Mouse (Mus musculus) neural tube, embryonic 15.5 days (tissue): ENCODE measurements around the gene Auts2. TPM values are rescaled to one million over a fixed set of nuclear protein-coding genes. Genes with fewer than 3 reads are reported as not detected.
A peak's percentile ranks its signal among the peaks of the same experiment; 100 is the strongest.

Experiments used
- ATAC-seq: fragments of 200-750 bp; cut with Nextera tagmentation; 2 replicates; pipeline ENCODE4 v1.8.0; 2017; ENCODE audit warnings: mild to moderate bottlenecking, moderate TSS enrichment, moderate library complexity; ENCODE audit not compliant: low FRiP score
- H3K27ac ChIP-seq: fragments of 300-500 bp; sonication (generic); replicated peaks from 2 replicates; pipeline ENCODE4 v1.5.1; 2015; ENCODE audit warnings: mild to moderate bottlenecking, inconsistent platforms
- H3K27me3 ChIP-seq: fragments of 300-500 bp; sonication (generic); replicated peaks from 2 replicates; pipeline ENCODE4 v1.6.1; 2015; ENCODE audit warnings: inconsistent platforms
- H3K36me3 ChIP-seq: fragments of 300-500 bp; sonication (generic); 2 replicates; pipeline ENCODE4 v1.6.1; 2015; ENCODE audit warnings: inconsistent platforms
- H3K4me1 ChIP-seq: fragments of 300-500 bp; sonication (generic); 2 replicates; pipeline ENCODE4 v1.6.1; 2015; ENCODE audit warnings: inconsistent platforms
- H3K4me2 ChIP-seq: fragments of 300-500 bp; sonication (generic); 2 replicates; pipeline ENCODE4 v1.6.1; 2015; ENCODE audit warnings: inconsistent platforms, mild to moderate bottlenecking, moderate library complexity
- H3K4me3 ChIP-seq: fragments of 300-500 bp; sonication (generic); replicated peaks from 2 replicates; pipeline ENCODE4 v1.5.1; 2015; ENCODE audit warnings: mild to moderate bottlenecking, inconsistent platforms
- H3K9ac ChIP-seq: fragments of 300-500 bp; sonication (generic); replicated peaks from 2 replicates; pipeline ENCODE4 v1.6.1; 2015; ENCODE audit warnings: mild to moderate bottlenecking, inconsistent platforms
- H3K9me3 ChIP-seq: fragments of 300-500 bp; sonication (generic); replicated peaks from 2 replicates; pipeline ENCODE4 v1.6.1; 2016; ENCODE audit warnings: inconsistent platforms
- WGBS: fragments of 180-500 bp; shearing (Covaris S2); methylation state at CpG from one replicate; pipeline ENCODE4 v1.1.7; 2015; ENCODE audit warnings: mixed read lengths; 5-methylcytosine and 5-hydroxymethylcytosine counted together
- polyA plus RNA-seq: library from polyadenylated mRNA; unstranded; fragments of >200 nt; fragmentation: Nextera tagmentation; extraction: Ambion mirVana; gene quantifications from 2 replicates; pipeline ENCODE4 v1.2.1, GENCODE M21; 2015

The Auts2 gene
- polyA plus RNA-seq, 1 experiment from 2014 or later, result 52.5 TPM

GRCm38 (mm10) chr5:131750330-131750729, 792.8 kb downstream of the Auts2 start:
- H3K36me3 ChIP-seq, result no peaks in the 10 kb centered on the region
- WGBS, result 62% methylated on average over 2 of the region's 2 CpGs
- no peaks in the 10 kb centered on the region for H3K27me3 ChIP-seq
- H3K4me2 ChIP-seq, result no peak overlapping the region
- no peaks in the 10 kb centered on the region for H3K9me3 ChIP-seq
- ATAC-seq, result no peak
- no peak overlapping the region for H3K9ac ChIP-seq
- peaks cover 14% of the 10 kb centered on the region for H3K4me1 ChIP-seq
- H3K27ac ChIP-seq, result no peak overlapping the region
- no peak overlapping the region for H3K4me3 ChIP-seq

- peak overlapping the region; percentile 52; the same call in 1 of the 2 replicates for H3K27ac ChIP-seq
These were observed 793.9 kb downstream of the Auts2 start for GRCm38 (mm10) chr5:131749211-131749610.

GRCm38 (mm10) chr5:131743069-131743468, 800.1 kb downstream of the Auts2 start:
- 37% methylated on average over 8 of the region's 8 CpGs for WGBS
- no peaks in the 10 kb centered on the region for H3K9me3 ChIP-seq
- ATAC-seq, result no peak
- no peak overlapping the region for H3K4me3 ChIP-seq
- H3K27ac ChIP-seq, result no peak overlapping the region
- no peak overlapping the region for H3K4me2 ChIP-seq
- no peaks in the 10 kb centered on the region for H3K4me1 ChIP-seq
- H3K36me3 ChIP-seq, result no peaks in the 10 kb centered on the region
- no peaks in the 10 kb centered on the region for H3K27me3 ChIP-seq
- no peak overlapping the region for H3K9ac ChIP-seq

More at GRCm38 (mm10) chr5:131749211-131749610, 793.9 kb downstream of the Auts2 start:
- peaks cover 14% of the 10 kb centered on the region for H3K4me1 ChIP-seq
- no peaks in the 10 kb centered on the region for H3K27me3 ChIP-seq
- H3K4me2 ChIP-seq, result no peak overlapping the region
- H3K9ac ChIP-seq, result no peak overlapping the region
- H3K36me3 ChIP-seq, result no peaks in the 10 kb centered on the region
- H3K4me3 ChIP-seq, result no peak overlapping the region
- 30% methylated on average over 6 of the region's 6 CpGs for WGBS
- no peak for ATAC-seq
- H3K9me3 ChIP-seq, result no peaks in the 10 kb centered on the region

- WGBS, result 42% methylated on average over 6 of the region's 6 CpGs
- Histone ChIP-seq H3K4me3 (no peak overlapping the region), H3K4me2 (no peak overlapping the region), H3K9ac (no peak overlapping the region), H3K4me1 (0 out of 2 replicates have a peak, but pooled peaks cover 7% of the 10 kb centered on the region), H3K27me3 (no peaks in the 10 kb centered on the region), H3K27ac (no peak overlapping the region), H3K36me3 (no peaks in the 10 kb centered on the region), H3K9me3 (no peaks in the 10 kb centered on the region)
- no peak for ATAC-seq
These were observed 805.7 kb downstream of the Auts2 start for GRCm38 (mm10) chr5:131737476-131737875.

- Histone ChIP-seq H3K36me3 (no peaks in the 10 kb centered on the region), H3K9me3 (no peaks in the 10 kb centered on the region), H3K4me2 (no peak overlapping the region), H3K4me3 (no peak overlapping the region), H3K27me3 (no peaks in the 10 kb centered on the region), H3K9ac (no peak overlapping the region), H3K4me1 (0 out of 2 replicates have a peak, but pooled peaks cover 7% of the 10 kb centered on the region), H3K27ac (no peak overlapping the region)
- no peak for ATAC-seq
- 16% methylated on average over 5 of the region's 5 CpGs for WGBS
These were observed 809.9 kb downstream of the Auts2 start for GRCm38 (mm10) chr5:131733324-131733660.

GRCm38 (mm10) chr5:131732631-131733323, 810.4 kb downstream of the Auts2 start:
- no peak overlapping the region for H3K27ac ChIP-seq
- H3K4me3 ChIP-seq, result no peak overlapping the region
- no peak overlapping the region for H3K9ac ChIP-seq
- H3K4me2 ChIP-seq, result no peak overlapping the region
- WGBS, result 56% methylated on average over 7 of the region's 7 CpGs
- no peaks in the 10 kb centered on the region for H3K36me3 ChIP-seq
- H3K27me3 ChIP-seq, result no peaks in the 10 kb centered on the region
- H3K9me3 ChIP-seq, result no peaks in the 10 kb centered on the region
- ATAC-seq, result no peak
- H3K4me1 ChIP-seq, result 0 out of 2 replicates have a peak, but pooled peaks cover 7% of the 10 kb centered on the region

GRCm38 (mm10) chr5:131729456-131729855, 813.7 kb downstream of the Auts2 start:
- WGBS, result 90% methylated on average over 4 of the region's 4 CpGs
- H3K9me3 ChIP-seq, result no peaks in the 10 kb centered on the region
- no peak for ATAC-seq

GRCm38 (mm10) chr5:131727909-131728308, 815.2 kb downstream of the Auts2 start:
- Histone ChIP-seq H3K27me3 (no peaks in the 10 kb centered on the region), H3K27ac (no peak overlapping the region), H3K4me3 (no peak overlapping the region), H3K36me3 (no peaks in the 10 kb centered on the region), H3K9me3 (no peaks in the 10 kb centered on the region), H3K4me1 (peaks cover 10% of the 10 kb centered on the region), H3K9ac (no peak overlapping the region), H3K4me2 (no peak overlapping the region)
- no peak for ATAC-seq
- WGBS, result 82% methylated on average over 4 of the region's 4 CpGs

More at GRCm38 (mm10) chr5:131729456-131729855, 813.7 kb downstream of the Auts2 start:
- Histone ChIP-seq H3K4me3 (no peak overlapping the region), H3K4me2 (no peak overlapping the region), H3K36me3 (no peaks in the 10 kb centered on the region), H3K4me1 (peaks cover 10% of the 10 kb centered on the region; the same call in 1 of the 2 replicates), H3K27me3 (no peaks in the 10 kb centered on the region), H3K27ac (no peak overlapping the region), H3K9ac (no peak overlapping the region)

- 92% methylated on average over 1 of the region's 1 CpGs for WGBS
These were observed 818.6 kb downstream of the Auts2 start for GRCm38 (mm10) chr5:131724508-131724907.

GRCm38 (mm10) chr5:131722791-131723190, 820.4 kb downstream of the Auts2 start:
- Histone ChIP-seq H3K4me3 (no peak overlapping the region), H3K9me3 (no peaks in the 10 kb centered on the region), H3K4me1 (peaks cover 38% of the 10 kb centered on the region), H3K27ac (no peak overlapping the region), H3K4me2 (no peak overlapping the region), H3K36me3 (no peaks in the 10 kb centered on the region), H3K27me3 (no peaks in the 10 kb centered on the region), H3K9ac (no peak overlapping the region)
- 17% methylated on average over 6 of the region's 6 CpGs for WGBS
- ATAC-seq, result 0 out of 2 replicates have a peak, but pooled peaks have one; percentile 56

More at GRCm38 (mm10) chr5:131724508-131724907, 818.6 kb downstream of the Auts2 start:
- peaks cover 21% of the 10 kb centered on the region for H3K4me1 ChIP-seq
- no peak overlapping the region for H3K27ac ChIP-seq
- H3K36me3 ChIP-seq, result no peaks in the 10 kb centered on the region
- H3K9ac ChIP-seq, result no peak overlapping the region
- H3K4me2 ChIP-seq, result no peak overlapping the region
- H3K9me3 ChIP-seq, result no peaks in the 10 kb centered on the region
- no peaks in the 10 kb centered on the region for H3K27me3 ChIP-seq
- no peak overlapping the region for H3K4me3 ChIP-seq
- ATAC-seq, result no peak

- no peak overlapping the region for H3K27ac ChIP-seq
- peaks cover 42% of the 10 kb centered on the region for H3K4me1 ChIP-seq
- H3K4me2 ChIP-seq, result no peak overlapping the region
- no peaks in the 10 kb centered on the region for H3K9me3 ChIP-seq
- no peaks in the 10 kb centered on the region for H3K27me3 ChIP-seq
- ATAC-seq, result no peak
- H3K4me3 ChIP-seq, result no peak overlapping the region
- no peak overlapping the region for H3K9ac ChIP-seq
- H3K36me3 ChIP-seq, result no peaks in the 10 kb centered on the region
- 7% methylated on average over 4 of the region's 4 CpGs for WGBS
These were observed 820.8 kb downstream of the Auts2 start for GRCm38 (mm10) chr5:131722361-131722760.

- peak; percentile 51; the same call in 1 of the 2 replicates for ATAC-seq
- H3K4me2 ChIP-seq, result peak overlapping the region; percentile 17
- H3K4me1 ChIP-seq, result peaks cover 46% of the 10 kb centered on the region
- 33% methylated on average over 13 of the region's 13 CpGs for WGBS
- peak overlapping the region; percentile 72 for H3K27ac ChIP-seq
- no peak overlapping the region for H3K9ac ChIP-seq
- H3K36me3 ChIP-seq, result no peaks in the 10 kb centered on the region
- H3K9me3 ChIP-seq, result no peaks in the 10 kb centered on the region
- no peaks in the 10 kb centered on the region for H3K27me3 ChIP-seq
- no peak overlapping the region for H3K4me3 ChIP-seq
These were observed 825.1 kb downstream of the Auts2 start for GRCm38 (mm10) chr5:131718013-131718412.
